Comparison of ENCODE assay signal across 8 mouse cellular contexts in genomic region chr15:7128627-7129126, GRCm38 (mm10). TPM values are rescaled to one million over a fixed set of nuclear protein-coding genes. Genes with fewer than 3 reads are reported as not detected.
DNase-seq lines count a peak whose midpoint lies in the region; ATAC-seq and TF ChIP-seq lines count a peak whose summit lies in the region.

No protein-coding gene starts in this region.

- DNase-seq in embryo, embryonic 10.5 days (ENCODE audit: low spot score), result peak; percentile 56
- DNase-seq in embryo, embryonic 11 days, result no peak
- DNase-seq in ES-E14 (ENCODE audit: low read depth, low spot score) (peak; percentile 37), adipocyte (ENCODE audit: low spot score) (no peak)
- DNase-seq in heart, adult 8-10 months (ENCODE audit: low spot score), result peak; percentile 71
- DNase-seq in T-cell, adult 2 months (ENCODE audit: low spot score), result no peak

- H3K4me3 ChIP-seq in ES-E14 (ENCODE audit: insufficient read depth in 1 of 2, low read depth in 1 of 2, low read length in 2 of 2, poor library complexity in 1 of 2, severe bottlenecking in 1 of 2), result peak overlapping the region; percentile 90 to 91
- H3K4me3 ChIP-seq in kidney, embryonic 15.5 days (replicated peaks), result peak overlapping the region; percentile 73
- H3K4me3 ChIP-seq in macrophage (ENCODE audit: inconsistent target), result peak overlapping the region; percentile 50

- H3K27ac ChIP-seq in ES-E14 (ENCODE audit: insufficient read depth, low read depth, low read length, poor library complexity, severe bottlenecking), result peak overlapping the region; percentile 65
- peak overlapping the region; percentile 91 for H3K27ac ChIP-seq in kidney, embryonic 15.5 days
- no peak overlapping the region for H3K27ac ChIP-seq in macrophage

- H3K9me3 ChIP-seq in ES-E14 (ENCODE audit: control insufficient read depth, insufficient read depth, low read depth, low read length), result no peaks in the 10 kb centered on the region
- H3K9me3 ChIP-seq in kidney, embryonic 15.5 days (replicated peaks), result no peaks in the 10 kb centered on the region

- peaks cover 0 to 2% of the 10 kb centered on the region in 2 experiments; a peak in 3 of 4 replicates for H3K4me1 ChIP-seq in ES-E14 (ENCODE audit: control insufficient read depth in 2 of 2, insufficient read depth in 2 of 2, low read length in 2 of 2, poor library complexity in 1 of 2)
- peaks cover 38% of the 10 kb centered on the region for H3K4me1 ChIP-seq in kidney, embryonic 15.5 days

- no peaks in the 10 kb centered on the region for H3K27me3 ChIP-seq in kidney, embryonic 15.5 days

- H3K79me2 ChIP-seq in macrophage (ENCODE audit: inconsistent target), result no peaks in the 10 kb centered on the region

- peak overlapping the region; percentile 85 for H3K4me2 ChIP-seq in kidney, embryonic 15.5 days

- H3K36me3 ChIP-seq in ES-E14 (ENCODE audit: control insufficient read depth, insufficient read depth, low read length, poor library complexity, severe bottlenecking), result no peaks in the 10 kb centered on the region
- H3K36me3 ChIP-seq in kidney, embryonic 15.5 days, result no peaks in the 10 kb centered on the region
- no peaks in the 10 kb centered on the region for H3K36me3 ChIP-seq in macrophage (ENCODE audit: inconsistent target)

- under 1% methylated on average over 18 of the region's 18 CpGs for WGBS in kidney, embryonic 15.5 days
- 11% methylated on average over 18 of the region's 18 CpGs for WGBS in macrophage (ENCODE audit: missing documents)

- in situ Hi-C loops in ES-E14 (cut with MboI; ENCODE audit: low sequenced_read_pairs in 2 of 2, unreplicated experiment in 2 of 2), result no loop called here

- peak overlapping the region; percentile 89 for H3K9ac ChIP-seq in ES-E14 (ENCODE audit: insufficient read depth, low read depth, low read length, poor library complexity, severe bottlenecking)
- H3K9ac ChIP-seq in kidney, embryonic 15.5 days, result peak overlapping the region; percentile 78

- ATAC-seq in kidney, embryonic 15.5 days (replicated peaks; ENCODE audit: low FRiP score), result no peak

TF ChIP-seq in ES-E14, 5 proteins besides CTCF, POLR2A, EP300 and RAD21:
- TF ChIP-seq ZNF384 (IDR thresholded peaks at IDR 0.05; ENCODE audit: low read depth, low read length) (0 out of 2 replicates have a peak, but pooled peaks have one; percentile 56), CHD2 (IDR thresholded peaks at IDR 0.05; ENCODE audit: low read depth, low read length) (no peak)

RNA-seq across cellular contexts. Expression of gene Lifr, which starts 38.3 kb away (rescaled TPM):
- total RNA-seq in ES-E14 (2012; rRNA removed), result 89.3 and 99.9 TPM in 2 replicates
- 10 to 100 TPM; 51.5 to 61.6 (median 57.9) TPM for total RNA-seq in heart, adult 8-10 months (2022)
- polyA plus RNA-seq in kidney, embryonic 15.5 days (2015; fragmentation: Nextera tagmentation; extraction: Ambion mirVana), result 20.3 and 22.3 TPM in 2 replicates
- total RNA-seq in macrophage (2018; cell fraction: chromatin; rRNA removed), result 10 to 100 TPM in 6 of 26 experiments, 1 to 10 TPM in 18, under 1 TPM in 2; 0.59 to 15.4 (median 5.3) TPM
- 1 to 10 TPM in 22 of 26 experiments, under 1 TPM in 4; 0.85 to 9.4 (median 2.8) TPM for total RNA-seq in macrophage (2018; cell fraction: cytosol; rRNA removed)
- 10 to 100 TPM in 8 of 26 experiments, 1 to 10 TPM in 17, under 1 TPM in 1; 0.83 to 20.4 (median 5.2) TPM for total RNA-seq in macrophage (2018; cell fraction: nucleus; rRNA removed)
- 2.0 to 6.5 TPM (median 2.1 TPM) in 3 replicates for polyA plus RNA-seq in macrophage (2018)

Comparison
In these comparisons a context has a peak if more than half of its experiments do, and no peak if none do; other contexts are left out.
1. DNase-seq: peak in embryo, embryonic 10.5 days (single experiment), ES-E14 (single experiment) and heart, adult 8-10 months (single experiment); none in embryo, embryonic 11 days (single experiment), T-cell, adult 2 months (single experiment) and adipocyte (single experiment).
2. Peak in every context shown above with its lines, with median percentiles within 50 percentile points of each other: H3K4me3 ChIP-seq.